Mouse (Mus musculus) intestine, embryonic 14.5 days (tissue): ENCODE measurements at regions not wholly inside any gene's neighbourhood (a gene's known extent, or its start where the extent isn't known, plus 50 kb on each side); places are given as distances from the start of the nearest gene placed in this dataset.

ENCODE experiments used
- ATAC-seq: fragments of 200-750 bp; cut with Nextera tagmentation; replicated peaks from 2 replicates; pipeline ENCODE4 v1.8.0; 2017; ENCODE audit warnings: low read depth, moderate number of reproducible peaks, moderate TSS enrichment, moderate library complexity; ENCODE audit not compliant: low FRiP score, low TSS enrichment
- DNase-seq: peaks from one replicate; pipeline ENCODE4 v3.0.0-alpha.2; 2018; ENCODE audit warnings: low spot score
- H3K27ac ChIP-seq: fragments of 300-500 bp; sonication (generic); 2 replicates; pipeline ENCODE4 v1.5.1; 2014; ENCODE audit warnings: low read depth, mild to moderate bottlenecking, control low read depth
- H3K27me3 ChIP-seq: fragments of 300-500 bp; sonication (generic); replicated peaks from 2 replicates; pipeline ENCODE4 v1.6.1; 2014; ENCODE audit warnings: low read length, control low read depth; ENCODE audit not compliant: control insufficient read depth, insufficient read depth
- H3K36me3 ChIP-seq: fragments of 300-500 bp; sonication (generic); 2 replicates; pipeline ENCODE4 v1.6.1; 2014; ENCODE audit warnings: low read length, control low read depth; ENCODE audit not compliant: control insufficient read depth, insufficient read depth
- H3K4me1 ChIP-seq: fragments of 300-500 bp; sonication (generic); replicated peaks from 2 replicates; pipeline ENCODE4 v1.6.1; 2014; ENCODE audit warnings: low read length, control low read depth, mixed read lengths; ENCODE audit not compliant: control insufficient read depth, insufficient read depth
- H3K4me2 ChIP-seq: fragments of 300-500 bp; sonication (generic); 2 replicates; pipeline ENCODE4 v1.6.1; 2014; ENCODE audit warnings: low read length
- H3K4me3 ChIP-seq: fragments of 300-500 bp; sonication (generic); 2 replicates; pipeline ENCODE4 v1.5.1; 2014; ENCODE audit warnings: low read depth, low read length, control low read depth, mixed read lengths
- H3K9ac ChIP-seq: fragments of 300-500 bp; sonication (generic); 2 replicates; pipeline ENCODE4 v1.6.1; 2014; ENCODE audit warnings: mild to moderate bottlenecking, low read length
- H3K9me3 ChIP-seq: fragments of 300-500 bp; sonication (generic); 2 replicates; pipeline ENCODE4 v1.6.1; 2016; ENCODE audit warnings: low read length, control low read depth; ENCODE audit not compliant: control insufficient read depth
- WGBS: fragments of 180-500 bp; shearing (Covaris S2); extraction: QIAGEN DNeasy Blood & Tissue Kit; methylation state at CpG from one replicate; pipeline ENCODE4 v1.1.7; 2014; 5-methylcytosine and 5-hydroxymethylcytosine counted together

GRCm38 (mm10) chr13:107419363-107420155 lies 397.6 kb upstream of the Kif2a start:
- Histone ChIP-seq H3K9me3 (no peaks in the 10 kb centered on the region), H3K4me3 (no peak overlapping the region), H3K4me2 (no peak overlapping the region), H3K27ac (no peak overlapping the region), H3K36me3 (no peaks in the 10 kb centered on the region), H3K4me1 (no peaks in the 10 kb centered on the region), H3K27me3 (no peaks in the 10 kb centered on the region), H3K9ac (no peak overlapping the region)
- ATAC-seq (no peak), DNase-seq (no peak)
- WGBS, result 75% methylated on average over 3 of the region's 3 CpGs

GRCm38 (mm10) chr13:107410267-107410666 lies 388.3 kb upstream of the Kif2a start:
- H3K9ac ChIP-seq, result no peak overlapping the region
- no peaks in the 10 kb centered on the region for H3K27me3 ChIP-seq
- no peaks in the 10 kb centered on the region for H3K36me3 ChIP-seq
- no peak overlapping the region for H3K27ac ChIP-seq
- no peaks in the 10 kb centered on the region for H3K4me1 ChIP-seq
- H3K4me3 ChIP-seq, result no peak overlapping the region
- no peak for DNase-seq
- ATAC-seq, result no peak
- no peaks in the 10 kb centered on the region for H3K9me3 ChIP-seq
- no peak overlapping the region for H3K4me2 ChIP-seq

DNA sequence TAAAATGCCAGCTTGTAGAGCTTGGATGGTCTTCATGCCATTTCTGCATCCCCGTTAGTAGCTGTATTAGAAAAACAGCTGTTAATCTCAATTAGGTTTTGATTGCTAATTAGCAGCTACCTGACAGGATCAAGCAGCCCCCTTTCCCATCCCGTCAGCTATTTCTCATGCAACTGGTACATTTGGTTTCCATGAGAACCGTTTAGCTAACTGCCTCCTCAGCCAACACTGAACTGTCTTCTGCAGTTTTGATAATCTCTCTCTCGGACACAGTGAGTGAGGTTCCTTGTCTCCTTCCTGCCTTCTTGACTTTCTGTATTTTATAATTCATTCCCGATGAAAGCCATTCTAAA lies 385.7 kb upstream of the Kif2a start:
- ATAC-seq (no peak), DNase-seq (no peak)
- H3K4me2 ChIP-seq, result no peak overlapping the region
- no peaks in the 10 kb centered on the region for H3K27me3 ChIP-seq
- H3K4me1 ChIP-seq, result no peaks in the 10 kb centered on the region
- no peak overlapping the region for H3K9ac ChIP-seq
- no peaks in the 10 kb centered on the region for H3K9me3 ChIP-seq
- 68% methylated on average over 5 of the region's 5 CpGs for WGBS
- H3K36me3 ChIP-seq, result no peaks in the 10 kb centered on the region
- H3K4me3 ChIP-seq, result no peak overlapping the region
- no peak overlapping the region for H3K27ac ChIP-seq

- WGBS, result 87% methylated on average over 5 of the region's 5 CpGs
- Histone ChIP-seq H3K9me3 (no peaks in the 10 kb centered on the region), H3K4me1 (no peaks in the 10 kb centered on the region), H3K27me3 (no peaks in the 10 kb centered on the region), H3K9ac (no peak overlapping the region), H3K27ac (no peak overlapping the region), H3K4me3 (no peak overlapping the region), H3K4me2 (no peak overlapping the region), H3K36me3 (no peaks in the 10 kb centered on the region)
- ATAC-seq (no peak), DNase-seq (no peak)
These were observed 385.2 kb upstream of the Kif2a start for GRCm38 (mm10) chr13:107406977-107407673.

DNA sequence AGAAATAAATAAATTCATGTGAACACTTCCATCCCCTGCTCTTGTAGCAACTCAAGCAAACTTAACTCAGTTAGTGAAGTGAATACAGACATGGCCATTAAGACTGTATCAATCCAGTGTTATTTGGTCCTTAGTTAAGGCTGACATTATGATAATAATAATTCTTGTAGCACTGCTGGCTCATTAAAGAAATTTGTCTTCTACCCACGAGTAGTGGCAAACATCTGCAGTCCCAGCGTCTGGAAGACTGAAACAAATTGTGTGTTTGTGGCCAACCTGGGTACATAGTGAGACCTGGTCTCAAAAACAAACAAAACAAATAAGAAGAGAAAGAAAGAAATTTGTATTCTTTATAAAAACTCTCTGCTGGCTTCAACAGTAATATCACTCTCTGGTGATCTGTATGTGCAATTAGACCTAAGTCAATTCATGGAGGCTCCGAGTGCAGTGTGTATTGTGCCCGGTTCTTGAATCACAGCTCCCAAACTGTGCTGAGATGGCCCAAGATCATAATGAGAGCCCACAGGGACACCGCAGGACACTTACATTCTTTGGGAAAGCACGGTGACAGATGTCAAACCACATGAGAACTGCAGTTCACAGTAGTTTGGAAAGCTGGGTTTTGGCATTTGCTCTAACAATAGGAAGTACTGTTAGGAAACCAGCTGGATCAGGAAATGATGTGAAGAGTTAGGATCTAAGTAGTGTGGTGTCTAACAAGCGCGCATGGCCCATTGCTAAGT lies 376.9 kb upstream of the Kif2a start:
- WGBS, result 75% methylated on average over 8 of the region's 8 CpGs
- H3K36me3 ChIP-seq, result no peaks in the 10 kb centered on the region
- no peak overlapping the region for H3K9ac ChIP-seq
- H3K27me3 ChIP-seq, result no peaks in the 10 kb centered on the region
- no peaks in the 10 kb centered on the region for H3K9me3 ChIP-seq
- DNase-seq (no peak), ATAC-seq (no peak)
- H3K4me3 ChIP-seq, result no peak overlapping the region
- no peak overlapping the region for H3K4me2 ChIP-seq
- H3K27ac ChIP-seq, result no peak overlapping the region
- H3K4me1 ChIP-seq, result no peaks in the 10 kb centered on the region

GRCm38 (mm10) chr13:107396036-107396435 lies 374.1 kb upstream of the Kif2a start:
- DNase-seq (no peak), ATAC-seq (no peak)
- Histone ChIP-seq H3K4me1 (no peaks in the 10 kb centered on the region), H3K9me3 (no peaks in the 10 kb centered on the region), H3K4me3 (no peak overlapping the region), H3K9ac (no peak overlapping the region), H3K27ac (no peak overlapping the region), H3K36me3 (no peaks in the 10 kb centered on the region), H3K27me3 (no peaks in the 10 kb centered on the region), H3K4me2 (no peak overlapping the region)
- 87% methylated on average over 2 of the region's 2 CpGs for WGBS

- no peak overlapping the region for H3K4me2 ChIP-seq
- no peaks in the 10 kb centered on the region for H3K27me3 ChIP-seq
- no peak overlapping the region for H3K9ac ChIP-seq
- H3K9me3 ChIP-seq, result no peaks in the 10 kb centered on the region
- H3K4me3 ChIP-seq, result no peak overlapping the region
- WGBS, result 86% methylated on average over 1 of the region's 1 CpGs
- ATAC-seq, result no peak
- no peaks in the 10 kb centered on the region for H3K36me3 ChIP-seq
- no peak for DNase-seq
- no peaks in the 10 kb centered on the region for H3K4me1 ChIP-seq
- H3K27ac ChIP-seq, result no peak overlapping the region
These were observed 372.5 kb upstream of the Kif2a start for GRCm38 (mm10) chr13:107394451-107394850.

DNA sequence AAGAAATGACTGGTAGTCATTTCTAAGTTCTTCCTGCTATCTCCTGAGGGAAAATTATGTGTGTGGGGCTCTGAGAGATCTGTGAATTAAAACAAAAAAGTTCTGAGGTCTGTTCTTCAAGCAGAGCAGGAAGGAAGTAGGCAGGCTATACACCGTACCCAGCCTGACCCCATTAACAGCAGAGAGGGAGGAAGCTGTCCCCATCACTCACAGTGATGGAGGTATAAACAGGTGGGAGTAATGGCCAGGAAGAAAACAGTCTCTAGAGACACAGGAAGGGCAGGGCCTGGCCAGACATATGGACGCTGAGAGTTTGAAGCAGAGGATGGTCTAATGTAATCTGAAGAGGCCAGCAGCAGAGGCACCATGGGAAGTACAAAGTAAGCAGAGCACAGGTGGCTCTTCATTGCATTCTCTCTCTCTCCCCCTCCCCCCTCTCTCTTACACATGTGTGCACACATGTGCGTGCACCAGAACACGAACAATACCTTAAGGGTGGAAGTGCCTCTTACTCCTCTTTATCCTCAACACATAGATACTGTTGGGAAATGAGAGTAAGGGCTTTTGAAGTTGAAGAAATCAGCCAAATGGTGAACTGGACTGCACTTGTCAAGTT lies 367.7 kb upstream of the Kif2a start:
- Histone ChIP-seq H3K9me3 (no peaks in the 10 kb centered on the region), H3K4me2 (no peak overlapping the region), H3K27me3 (no peaks in the 10 kb centered on the region), H3K36me3 (no peaks in the 10 kb centered on the region), H3K4me1 (no peaks in the 10 kb centered on the region), H3K9ac (no peak overlapping the region), H3K27ac (no peak overlapping the region), H3K4me3 (no peak overlapping the region)
- ATAC-seq, result no peak
- no peak for DNase-seq
- 55% methylated on average over 4 of the region's 4 CpGs for WGBS
